Mouse (Mus musculus) midbrain, embryonic 13.5 days (tissue): Measurements from ENCODE around the gene Cby1. TPM values are rescaled to one million over a fixed set of nuclear protein-coding genes. Genes with fewer than 3 reads are reported as not detected.
A peak's percentile ranks its signal among the peaks of the same experiment; 100 is the strongest.

Source experiments
- ATAC-seq: fragments of 200-750 bp; cut with Nextera tagmentation; 2 replicates; pipeline ENCODE4 v1.8.0; 2017; ENCODE audit warnings: mild to moderate bottlenecking, moderate TSS enrichment, moderate library complexity
- H3K27ac ChIP-seq: fragments of 300-500 bp; sonication (generic); 2 replicates; pipeline ENCODE4 v1.5.1; 2015; ENCODE audit warnings: inconsistent platforms, mild to moderate bottlenecking, moderate library complexity
- H3K27me3 ChIP-seq: fragments of 300-500 bp; sonication (generic); 2 replicates; pipeline ENCODE4 v1.6.1; 2015; ENCODE audit warnings: mild to moderate bottlenecking, inconsistent platforms
- H3K36me3 ChIP-seq: fragments of 300-500 bp; sonication (generic); 2 replicates; pipeline ENCODE4 v1.6.1; 2015; ENCODE audit warnings: mild to moderate bottlenecking, inconsistent platforms
- H3K4me1 ChIP-seq: fragments of 300-500 bp; sonication (generic); replicated peaks from 2 replicates; pipeline ENCODE4 v1.6.1; 2015; ENCODE audit warnings: inconsistent platforms
- H3K4me2 ChIP-seq: fragments of 300-500 bp; sonication (generic); replicated peaks from 2 replicates; pipeline ENCODE4 v1.6.1; 2015; ENCODE audit warnings: moderate library complexity, mild to moderate bottlenecking, inconsistent platforms
- H3K4me3 ChIP-seq: fragments of 300-500 bp; sonication (generic); replicated peaks from 2 replicates; pipeline ENCODE4 v1.5.1; 2015; ENCODE audit warnings: mild to moderate bottlenecking, inconsistent platforms
- H3K9ac ChIP-seq: fragments of 300-500 bp; sonication (generic); replicated peaks from 2 replicates; pipeline ENCODE4 v1.6.1; 2015; ENCODE audit warnings: mild to moderate bottlenecking, inconsistent platforms
- H3K9me3 ChIP-seq: fragments of 300-500 bp; sonication (generic); 2 replicates; pipeline ENCODE4 v1.6.1; 2016; ENCODE audit warnings: mild to moderate bottlenecking, inconsistent platforms
- WGBS: fragments of 180-500 bp; shearing (Covaris S2); methylation state at CpG from one replicate; pipeline ENCODE4 v1.1.7; 2015; 5-methylcytosine and 5-hydroxymethylcytosine counted together
- polyA plus RNA-seq: library from polyadenylated mRNA; unstranded; fragments of >200 nt; fragmentation: Nextera tagmentation; extraction: Ambion mirVana; gene quantifications from 2 replicates; pipeline ENCODE4 v1.2.1, GENCODE M21; 2015

The Cby1 gene
- polyA plus RNA-seq, 1 experiment from 2014 or later, result 94.9 TPM

GRCm38 (mm10) chr15:79692334-79692733 is 33.3 kb downstream of the Cby1 start:
- no peaks in the 10 kb centered on the region for H3K9me3 ChIP-seq
- no peak overlapping the region for H3K9ac ChIP-seq
- peak overlapping the region; percentile 99 for H3K4me2 ChIP-seq
- H3K4me3 ChIP-seq, result peak overlapping the region; percentile 90; the same call in 1 of the 2 replicates
- ATAC-seq, result no peak
- H3K27me3 ChIP-seq, result no peaks in the 10 kb centered on the region
- 69% methylated on average over 5 of the region's 5 CpGs for WGBS
- peaks cover 14% of the 10 kb centered on the region for H3K36me3 ChIP-seq
- H3K4me1 ChIP-seq, result peaks cover 54% of the 10 kb centered on the region
- H3K27ac ChIP-seq, result no peak overlapping the region

GRCm38 (mm10) chr15:79693740-79694139 is 34.7 kb downstream of the Cby1 start:
- ATAC-seq, result no peak
- H3K4me1 ChIP-seq, result peaks cover 54% of the 10 kb centered on the region
- no peaks in the 10 kb centered on the region for H3K9me3 ChIP-seq
- H3K27me3 ChIP-seq, result no peaks in the 10 kb centered on the region
- 0 out of 2 replicates have a peak overlapping the region, but pooled peaks have one; percentile 11 for H3K9ac ChIP-seq
- WGBS, result 91% methylated on average over 11 of the region's 11 CpGs
- no peak overlapping the region for H3K4me3 ChIP-seq
- peak overlapping the region; percentile 11; the same call in 1 of the 2 replicates for H3K4me2 ChIP-seq
- peaks cover 14% of the 10 kb centered on the region for H3K36me3 ChIP-seq
- no peak overlapping the region for H3K27ac ChIP-seq

DNA sequence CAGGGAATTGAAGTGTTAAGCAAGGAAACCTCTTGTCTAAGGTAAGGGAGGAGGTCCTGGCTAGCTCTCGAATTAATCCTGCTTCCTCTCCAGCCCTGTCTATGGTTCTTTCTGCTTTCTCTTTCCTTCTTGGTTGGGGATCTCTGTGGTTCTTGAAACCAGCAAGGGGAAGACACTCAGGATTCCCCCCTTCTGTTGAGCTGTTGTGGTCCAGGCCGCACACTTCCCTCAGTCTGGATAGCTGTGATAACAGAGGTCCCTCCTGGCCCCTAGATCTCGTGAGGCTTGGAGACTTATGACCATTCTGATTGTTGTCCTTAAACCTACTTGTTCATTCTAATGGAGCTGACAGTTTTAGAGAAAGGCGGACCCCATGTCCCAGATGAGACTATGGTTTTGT is 35.5 kb downstream of the Cby1 start:
- no peaks in the 10 kb centered on the region for H3K27me3 ChIP-seq
- peaks cover 20% of the 10 kb centered on the region for H3K36me3 ChIP-seq
- no peaks in the 10 kb centered on the region for H3K9me3 ChIP-seq
- no peak overlapping the region for H3K27ac ChIP-seq
- no peak overlapping the region for H3K4me3 ChIP-seq
- peaks cover 53% of the 10 kb centered on the region for H3K4me1 ChIP-seq
- 91% methylated on average over 4 of the region's 4 CpGs for WGBS
- H3K4me2 ChIP-seq, result no peak overlapping the region
- no peak overlapping the region for H3K9ac ChIP-seq
- no peak for ATAC-seq

- Histone ChIP-seq H3K9ac (no peak overlapping the region), H3K27ac (no peak overlapping the region), H3K9me3 (no peaks in the 10 kb centered on the region), H3K27me3 (no peaks in the 10 kb centered on the region), H3K4me3 (no peak overlapping the region), H3K4me2 (no peak overlapping the region), H3K36me3 (peaks cover 20% of the 10 kb centered on the region), H3K4me1 (peaks cover 47% of the 10 kb centered on the region)
- WGBS, result 71% methylated on average over 3 of the region's 3 CpGs
- no peak for ATAC-seq
Measured at GRCm38 (mm10) chr15:79695516-79695915, 36.5 kb downstream of the Cby1 start.

DNA sequence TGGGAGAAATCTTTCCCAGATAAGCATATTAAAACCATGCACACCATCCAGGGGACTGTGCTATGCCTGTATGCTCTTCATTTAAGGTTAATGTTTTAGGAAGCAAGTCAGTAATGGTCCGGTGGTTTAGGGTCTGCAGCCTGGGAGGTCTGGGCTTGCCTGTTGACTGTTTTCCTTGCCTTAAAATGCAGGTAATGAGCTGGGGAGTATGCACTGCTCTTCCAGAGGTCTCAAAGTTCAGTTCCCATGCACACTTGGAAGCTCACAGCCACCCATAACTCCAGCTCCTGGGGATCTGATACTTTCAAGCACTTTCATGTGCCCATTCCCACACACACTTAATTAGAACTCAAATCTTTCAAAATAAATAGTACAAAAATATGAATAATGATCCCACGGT is 37.5 kb downstream of the Cby1 start:
- Histone ChIP-seq H3K4me3 (no peak overlapping the region), H3K27ac (no peak overlapping the region), H3K4me2 (no peak overlapping the region), H3K4me1 (peaks cover 44% of the 10 kb centered on the region), H3K36me3 (peaks cover 20% of the 10 kb centered on the region), H3K27me3 (no peaks in the 10 kb centered on the region), H3K9me3 (no peaks in the 10 kb centered on the region), H3K9ac (no peak overlapping the region)
- ATAC-seq, result no peak
- 93% methylated on average over 2 of the region's 2 CpGs for WGBS

- no peak overlapping the region for H3K4me3 ChIP-seq
- ATAC-seq, result no peak
- no peak overlapping the region for H3K4me2 ChIP-seq
- no peak overlapping the region for H3K9ac ChIP-seq
- H3K27ac ChIP-seq, result peak overlapping the region; percentile 60
- H3K36me3 ChIP-seq, result peaks cover 20% of the 10 kb centered on the region
- H3K27me3 ChIP-seq, result no peaks in the 10 kb centered on the region
- no peaks in the 10 kb centered on the region for H3K9me3 ChIP-seq
- WGBS, result 72% methylated on average over 6 of the region's 6 CpGs
- H3K4me1 ChIP-seq, result peaks cover 39% of the 10 kb centered on the region
Measured at GRCm38 (mm10) chr15:79697011-79697410, 38.0 kb downstream of the Cby1 start.

DNA sequence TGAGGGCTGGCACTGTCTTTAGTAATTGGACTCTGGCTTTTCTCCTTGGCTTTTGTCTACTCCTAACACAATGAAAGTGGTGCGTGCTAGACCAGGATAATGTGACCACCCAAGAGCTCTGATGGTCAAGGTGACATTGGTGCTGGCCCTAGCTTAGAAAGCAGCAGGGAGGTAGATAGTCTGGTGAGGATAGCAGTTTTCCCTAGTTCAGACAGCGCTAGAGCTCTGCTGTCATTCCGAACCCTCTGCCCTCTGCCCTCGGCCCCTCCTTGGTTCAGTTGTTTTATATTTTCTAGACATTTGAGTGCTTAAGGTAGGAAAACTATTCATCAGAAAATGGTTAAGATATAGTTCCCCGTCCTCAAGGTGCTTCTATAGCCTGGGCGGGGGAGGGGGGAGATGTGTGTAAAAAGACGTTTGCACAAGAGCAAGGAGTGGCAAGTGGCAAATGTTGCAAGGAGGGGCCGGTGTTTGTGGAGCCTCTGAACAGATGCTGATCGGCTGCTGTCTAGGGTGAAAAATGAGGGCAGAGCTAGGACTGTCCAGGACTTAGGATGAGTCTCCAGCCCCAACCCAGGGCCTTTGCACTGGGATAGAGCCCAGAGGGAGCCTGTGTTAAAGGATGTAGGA is 38.7 kb downstream of the Cby1 start:
- H3K4me3 ChIP-seq, result no peak overlapping the region
- ATAC-seq, result no peak
- peak overlapping the region; percentile 60 for H3K27ac ChIP-seq
- H3K27me3 ChIP-seq, result no peaks in the 10 kb centered on the region
- peaks cover 20% of the 10 kb centered on the region for H3K36me3 ChIP-seq
- no peaks in the 10 kb centered on the region for H3K9me3 ChIP-seq
- H3K4me1 ChIP-seq, result peaks cover 32% of the 10 kb centered on the region
- no peak overlapping the region for H3K4me2 ChIP-seq
- H3K9ac ChIP-seq, result no peak overlapping the region
- 82% methylated on average over 9 of the region's 9 CpGs for WGBS

DNA sequence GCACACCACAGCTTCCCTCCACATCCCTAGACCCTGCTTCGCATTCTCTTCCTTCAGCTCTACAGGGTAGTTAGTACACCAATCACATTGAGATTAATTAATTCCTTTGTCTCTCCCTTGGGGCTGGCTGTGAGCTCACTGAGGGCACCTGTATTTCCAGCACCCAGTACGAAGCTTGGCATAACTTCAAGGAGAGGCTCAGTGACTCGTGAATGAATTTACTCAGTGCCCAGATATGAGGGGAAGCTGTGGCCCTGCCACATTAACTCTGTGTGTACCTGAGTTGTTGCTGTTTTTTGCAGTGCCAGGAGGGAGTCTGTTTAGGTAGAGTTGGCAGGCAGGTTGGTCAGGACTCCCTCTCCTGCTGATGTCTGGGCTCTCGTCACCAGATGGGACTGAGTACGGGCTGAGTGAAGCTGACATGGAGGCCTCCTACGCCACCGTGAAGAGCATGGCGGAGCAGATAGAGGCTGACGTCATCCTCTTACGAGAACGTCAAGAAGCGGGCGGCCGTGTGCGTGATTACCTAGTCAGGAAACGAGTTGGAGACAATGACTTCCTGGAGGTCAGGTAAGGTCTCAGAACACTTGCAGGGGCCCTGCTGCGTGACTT is 47.7 kb downstream of the Cby1 start:
- WGBS, result 89% methylated on average over 17 of the region's 17 CpGs
- Histone ChIP-seq H3K4me3 (no peak overlapping the region), H3K27me3 (no peaks in the 10 kb centered on the region), H3K4me1 (no peaks in the 10 kb centered on the region), H3K36me3 (peaks cover 54% of the 10 kb centered on the region), H3K27ac (no peak overlapping the region), H3K9me3 (no peaks in the 10 kb centered on the region), H3K9ac (no peak overlapping the region), H3K4me2 (no peak overlapping the region)
- ATAC-seq, result no peak

- Histone ChIP-seq H3K4me2 (no peak overlapping the region), H3K4me3 (no peak overlapping the region), H3K27me3 (no peaks in the 10 kb centered on the region), H3K27ac (no peak overlapping the region), H3K4me1 (no peaks in the 10 kb centered on the region), H3K9me3 (no peaks in the 10 kb centered on the region), H3K9ac (no peak overlapping the region), H3K36me3 (peaks cover 70% of the 10 kb centered on the region)
- WGBS, result 89% methylated on average over 5 of the region's 5 CpGs
- no peak for ATAC-seq
Measured at GRCm38 (mm10) chr15:79708229-79708822, 49.3 kb downstream of the Cby1 start.

- Histone ChIP-seq H3K27me3 (no peaks in the 10 kb centered on the region), H3K36me3 (peaks cover 99% of the 10 kb centered on the region), H3K27ac (no peak overlapping the region), H3K4me3 (no peak overlapping the region), H3K9ac (no peak overlapping the region), H3K9me3 (no peaks in the 10 kb centered on the region), H3K4me1 (no peaks in the 10 kb centered on the region), H3K4me2 (no peak overlapping the region)
- ATAC-seq, result no peak
- 93% methylated on average over 7 of the region's 7 CpGs for WGBS
Measured at GRCm38 (mm10) chr15:79715646-79716045, 56.6 kb downstream of the Cby1 start.

- H3K9ac ChIP-seq, result no peak overlapping the region
- H3K4me1 ChIP-seq, result no peaks in the 10 kb centered on the region
- peaks cover 97% of the 10 kb centered on the region for H3K36me3 ChIP-seq
- no peak overlapping the region for H3K4me2 ChIP-seq
- H3K4me3 ChIP-seq, result no peak overlapping the region
- no peak overlapping the region for H3K27ac ChIP-seq
- no peaks in the 10 kb centered on the region for H3K9me3 ChIP-seq
- WGBS, result 90% methylated on average over 6 of the region's 6 CpGs
- no peaks in the 10 kb centered on the region for H3K27me3 ChIP-seq
- ATAC-seq, result no peak
Measured at GRCm38 (mm10) chr15:79716710-79717109, 57.7 kb downstream of the Cby1 start.
